Mouse (Mus musculus): Measurements from ENCODE around the gene Pnliprp1.

Gene Pnliprp1

DNA sequence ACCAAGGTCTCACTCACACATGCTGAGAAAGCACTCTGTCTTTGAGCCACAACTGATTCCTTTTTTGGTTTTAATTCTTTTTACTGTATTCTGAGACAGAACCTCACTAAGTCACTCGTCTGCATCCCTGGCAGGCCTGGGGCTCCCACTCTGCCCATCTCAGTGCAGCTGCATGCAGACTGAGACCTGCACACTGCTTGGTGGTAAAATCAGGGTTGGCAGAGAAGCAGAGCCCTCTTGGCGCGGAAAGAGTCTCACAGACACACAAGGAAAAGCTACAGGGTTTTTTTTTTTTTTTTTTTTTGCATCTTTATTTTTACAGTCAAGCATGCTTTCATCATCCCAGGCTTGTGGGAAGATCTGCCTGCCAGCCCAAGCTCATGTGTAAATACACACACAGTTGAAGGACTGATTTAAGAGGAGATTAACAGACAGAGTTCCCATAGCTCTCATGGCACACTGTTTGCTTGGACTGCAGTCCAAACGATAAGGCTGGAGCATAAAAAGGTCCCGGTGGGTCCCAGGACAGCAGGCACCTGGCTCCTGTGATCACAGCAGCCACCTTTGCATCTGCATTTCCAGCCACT, at the start of gene Pnliprp1:
Pnliprp1 (plus strand) TSS at position 443 of the 587 bp plus-strand sequence.
- DNase-seq (ENCODE audit: low read depth): no peak

- no peak for DNase-seq (ENCODE audit: low read depth)
Observed at GRCm38 (mm10) chr19:58688933-58689332, 39.8 kb upstream of the Pnliprp1 start.

DNA sequence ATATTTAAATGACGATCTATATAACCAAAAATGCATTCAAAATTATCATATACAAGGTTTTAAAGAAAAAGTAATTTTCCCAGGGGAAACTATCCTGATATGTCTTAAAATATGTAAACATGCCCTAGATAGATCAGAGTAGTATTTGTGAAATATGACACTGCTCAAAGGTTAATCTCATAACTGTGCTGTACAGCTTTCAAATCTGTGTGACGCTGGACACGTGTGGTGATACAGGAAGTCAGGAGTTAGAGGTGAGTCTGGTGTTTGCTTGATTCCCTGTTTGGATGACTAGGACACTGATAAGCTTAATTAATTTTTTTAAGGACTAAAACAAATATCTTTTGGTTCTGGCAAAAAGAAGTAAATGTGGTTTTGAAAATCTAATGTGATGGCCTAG, 33.4 kb upstream of the Pnliprp1 start:
- DNase-seq (ENCODE audit: low read depth): no peak

GRCm38 (mm10) chr19:58696235-58696634, 32.5 kb upstream of the Pnliprp1 start:
- no peak for DNase-seq (ENCODE audit: low read depth)

GRCm38 (mm10) chr19:58704556-58704955, 24.1 kb upstream of the Pnliprp1 start:
- DNase-seq (ENCODE audit: low read depth): no peak

DNA sequence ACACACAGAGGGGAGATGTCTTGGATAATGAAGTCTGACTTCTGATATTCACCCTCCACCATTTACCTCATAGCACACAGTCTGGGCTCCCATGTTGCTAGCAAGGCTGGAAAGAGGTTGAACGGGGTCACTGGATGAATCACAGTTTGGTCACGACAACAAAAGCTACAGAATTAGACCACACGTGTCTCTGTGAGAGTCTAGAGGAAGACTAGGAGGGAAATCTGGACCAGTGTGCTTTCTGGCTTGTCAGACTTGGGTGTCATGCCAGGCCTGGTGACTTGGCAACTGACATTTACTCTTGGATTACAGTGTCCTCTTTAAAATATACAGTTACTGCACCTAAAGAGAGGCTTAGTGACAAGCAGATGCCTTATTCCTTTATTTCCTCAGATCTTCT, 20.1 kb upstream of the Pnliprp1 start:
- DNase-seq (ENCODE audit: low read depth): no peak

DNA sequence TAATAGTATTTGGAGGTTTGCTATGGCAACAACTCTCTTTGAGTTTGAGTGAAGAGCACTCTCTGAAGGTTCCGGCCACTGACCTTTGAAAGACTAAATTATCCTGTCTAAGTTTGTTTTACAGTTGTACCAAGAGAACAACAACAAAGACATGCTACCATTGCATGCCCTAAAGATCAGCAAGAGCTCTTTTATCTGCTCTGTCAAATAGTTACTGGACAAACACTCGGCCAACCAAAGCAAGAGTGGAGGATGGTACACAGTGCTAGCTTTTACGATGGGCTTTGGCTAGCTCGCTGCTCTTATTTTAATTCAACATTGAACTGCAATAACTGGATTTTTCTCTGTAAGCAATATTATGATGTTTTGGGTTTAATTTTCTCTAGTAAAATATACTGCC, 10.8 kb upstream of the Pnliprp1 start:
- DNase-seq (ENCODE audit: low read depth): no peak

- no peak for DNase-seq (ENCODE audit: low read depth)
Observed at GRCm38 (mm10) chr19:58720439-58720838, 8.2 kb upstream of the Pnliprp1 start.

- DNase-seq (ENCODE audit: low read depth): no peak
Observed at GRCm38 (mm10) chr19:58726551-58726950, 2.1 kb upstream of the Pnliprp1 start.

DNA sequence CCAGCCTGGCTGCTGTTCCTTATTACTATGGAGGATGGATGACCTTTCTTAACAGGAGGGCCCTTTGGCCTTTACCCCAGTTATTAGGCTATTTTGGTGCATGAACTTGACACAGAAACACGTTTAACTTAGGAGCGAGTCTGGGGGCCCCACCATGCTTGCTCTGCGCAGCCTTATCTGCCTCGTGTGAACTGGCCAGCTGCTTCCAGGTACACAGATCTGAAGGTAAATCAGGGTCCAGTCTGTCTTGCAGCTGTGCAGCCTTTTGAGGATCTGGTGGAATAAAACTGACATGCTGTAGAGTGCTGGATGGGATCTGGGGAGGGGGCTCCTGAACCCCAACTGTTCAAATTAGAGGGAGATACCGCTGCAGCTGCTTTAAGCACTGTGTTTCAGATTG, 931 bp upstream of the Pnliprp1 start:
- no peak for DNase-seq (ENCODE audit: low read depth)

GRCm38 (mm10) chr19:58733216-58733615, 4.5 kb downstream of the Pnliprp1 start:
- no peak for DNase-seq (ENCODE audit: low read depth)

DNA sequence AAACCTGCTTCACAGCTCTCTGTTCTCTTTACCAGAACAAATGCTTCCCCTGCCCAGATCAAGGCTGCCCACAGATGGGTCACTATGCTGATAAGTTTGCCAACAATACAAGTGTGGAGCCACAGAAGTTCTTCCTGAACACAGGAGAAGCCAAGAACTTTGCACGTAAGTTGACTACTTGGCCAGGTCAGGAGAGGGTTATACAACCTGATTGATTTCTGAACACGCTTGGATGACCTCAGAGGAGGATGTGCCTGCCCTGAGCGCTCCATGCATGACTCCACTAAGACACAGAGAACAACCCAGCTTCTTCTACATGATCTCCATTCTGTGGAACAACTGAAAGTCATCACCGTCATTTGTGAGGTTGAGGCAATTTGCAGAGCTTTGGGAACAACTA, 9.4 kb downstream of the Pnliprp1 start:
- no peak for DNase-seq (ENCODE audit: low read depth)

DNA sequence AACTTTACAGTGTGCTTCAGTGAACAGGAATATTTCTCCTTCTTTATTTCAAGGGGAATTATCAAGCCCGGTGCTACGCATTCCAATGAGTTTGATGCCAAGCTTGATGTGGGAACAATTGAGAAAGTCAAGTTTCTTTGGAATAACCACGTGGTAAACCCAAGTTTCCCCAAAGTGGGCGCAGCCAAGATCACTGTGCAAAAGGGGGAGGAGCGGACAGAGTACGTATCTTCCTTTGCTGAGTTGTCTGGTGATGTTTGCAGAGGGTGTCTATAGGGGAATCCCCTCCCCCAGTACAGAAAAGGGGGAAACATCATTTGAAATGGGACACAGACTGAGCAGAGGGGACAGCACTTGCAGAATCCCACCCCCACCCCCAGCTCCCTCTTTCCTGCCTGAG, 12.3 kb downstream of the Pnliprp1 start:
- DNase-seq (ENCODE audit: low read depth): no peak

DNA sequence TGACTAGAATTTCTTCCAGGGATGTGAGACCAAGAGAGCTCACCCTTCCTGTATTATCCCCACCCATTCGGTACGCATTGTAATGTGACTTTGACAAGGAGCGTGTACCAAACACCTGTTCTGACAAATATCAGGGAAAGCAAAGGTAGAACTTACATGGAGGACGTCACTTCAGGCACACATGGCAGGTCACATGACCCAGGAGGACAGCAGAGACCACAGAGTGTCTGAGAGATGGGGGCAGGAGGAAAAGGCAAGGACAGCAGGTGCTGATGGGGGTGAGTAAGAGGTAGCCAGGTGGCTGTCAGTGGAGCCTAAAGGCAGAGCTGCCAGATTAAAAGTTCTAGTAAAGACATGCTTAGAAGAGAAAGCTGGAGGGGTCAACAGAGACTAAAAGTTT, 14.0 kb downstream of the Pnliprp1 start:
- DNase-seq (ENCODE audit: low read depth): no peak

- DNase-seq (ENCODE audit: low read depth): no peak
Observed at GRCm38 (mm10) chr19:58743736-58744135, 15.0 kb downstream of the Pnliprp1 start.

- no peak for DNase-seq (ENCODE audit: low read depth)
Observed at GRCm38 (mm10) chr19:58747498-58748000, 18.9 kb downstream of the Pnliprp1 start.

DNA sequence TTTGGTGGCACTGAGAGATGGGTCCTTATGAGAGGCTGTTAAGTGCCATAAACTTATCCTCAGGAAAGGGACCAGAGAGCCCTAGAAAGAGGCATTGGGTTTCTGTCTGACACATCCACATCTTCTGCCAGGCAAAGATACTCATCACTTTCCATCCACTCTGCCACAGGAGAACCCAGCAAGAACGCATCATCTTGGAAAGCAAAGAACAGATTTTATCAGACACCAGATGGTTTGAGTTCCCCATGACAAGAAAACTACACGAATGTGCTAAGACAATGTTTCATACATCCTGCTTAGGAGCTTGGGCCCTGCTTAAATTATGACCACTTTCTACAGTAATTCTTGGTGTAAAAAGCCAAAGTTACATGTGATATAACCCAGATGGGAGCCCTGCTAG, 22.1 kb downstream of the Pnliprp1 start:
- no peak for DNase-seq (ENCODE audit: low read depth)

GRCm38 (mm10) chr19:58751504-58751903, 22.8 kb downstream of the Pnliprp1 start:
- no peak for DNase-seq (ENCODE audit: low read depth)

GRCm38 (mm10) chr19:58758871-58759270, 30.2 kb downstream of the Pnliprp1 start:
- DNase-seq (ENCODE audit: low read depth): no peak

DNA sequence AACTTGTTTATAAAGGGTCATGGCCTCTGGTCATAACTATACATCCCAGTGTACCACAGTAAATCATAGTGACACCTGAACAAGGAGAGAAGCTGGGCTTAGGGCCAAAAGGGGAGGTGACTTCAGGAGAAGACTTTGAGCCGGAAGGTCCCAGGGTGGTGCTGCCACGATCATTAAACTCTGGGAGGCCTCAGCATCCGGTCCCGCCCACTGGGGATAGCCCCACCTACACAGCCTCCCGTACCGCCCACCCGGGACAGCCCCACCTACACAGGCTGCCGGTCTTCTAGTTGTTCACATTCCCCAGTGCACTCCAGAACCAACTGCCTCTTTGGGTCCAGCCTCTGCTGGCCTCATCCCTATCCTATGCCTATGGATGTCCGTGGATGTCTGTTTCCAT, 30.7 kb downstream of the Pnliprp1 start, which contains the start of gene Pnliprp2:
Pnliprp2 (plus strand) TSS at position 297 of the 400 bp plus-strand sequence.
- no peak for DNase-seq (ENCODE audit: low read depth)

- DNase-seq (ENCODE audit: low read depth): no peak
Observed at GRCm38 (mm10) chr19:58762316-58762715, 33.6 kb downstream of the Pnliprp1 start.

- no peak for DNase-seq (ENCODE audit: low read depth)
Observed at GRCm38 (mm10) chr19:58762848-58763541, 34.3 kb downstream of the Pnliprp1 start.

GRCm38 (mm10) chr19:58767329-58767728, 38.6 kb downstream of the Pnliprp1 start:
- no peak for DNase-seq (ENCODE audit: low read depth)

GRCm38 (mm10) chr19:58776461-58776860, 47.8 kb downstream of the Pnliprp1 start:
- DNase-seq (ENCODE audit: low read depth): no peak

Data from induced T-regulatory cell, adult 2 months (primary cell).